Mouse (Mus musculus) midbrain, embryonic 13.5 days (tissue): ENCODE results near the gene Gm3238. TPM values are rescaled to one million over a fixed set of nuclear protein-coding genes. Genes with fewer than 3 reads are reported as not detected.
"Not testable (repeated sequence)": the region's sequence is repeated elsewhere in the genome, so short reads cannot be mapped to it uniquely, and the experiment has no call there.

Experiments
- ATAC-seq: fragments of 200-750 bp; cut with Nextera tagmentation; 2 replicates; pipeline ENCODE4 v1.8.0; 2017; ENCODE audit warnings: mild to moderate bottlenecking, moderate TSS enrichment, moderate library complexity
- H3K27ac ChIP-seq: fragments of 300-500 bp; sonication (generic); 2 replicates; pipeline ENCODE4 v1.5.1; 2015; ENCODE audit warnings: inconsistent platforms, mild to moderate bottlenecking, moderate library complexity
- H3K27me3 ChIP-seq: fragments of 300-500 bp; sonication (generic); 2 replicates; pipeline ENCODE4 v1.6.1; 2015; ENCODE audit warnings: mild to moderate bottlenecking, inconsistent platforms
- H3K36me3 ChIP-seq: fragments of 300-500 bp; sonication (generic); 2 replicates; pipeline ENCODE4 v1.6.1; 2015; ENCODE audit warnings: mild to moderate bottlenecking, inconsistent platforms
- H3K4me1 ChIP-seq: fragments of 300-500 bp; sonication (generic); replicated peaks from 2 replicates; pipeline ENCODE4 v1.6.1; 2015; ENCODE audit warnings: inconsistent platforms
- H3K4me2 ChIP-seq: fragments of 300-500 bp; sonication (generic); replicated peaks from 2 replicates; pipeline ENCODE4 v1.6.1; 2015; ENCODE audit warnings: moderate library complexity, mild to moderate bottlenecking, inconsistent platforms
- H3K4me3 ChIP-seq: fragments of 300-500 bp; sonication (generic); replicated peaks from 2 replicates; pipeline ENCODE4 v1.5.1; 2015; ENCODE audit warnings: mild to moderate bottlenecking, inconsistent platforms
- H3K9ac ChIP-seq: fragments of 300-500 bp; sonication (generic); replicated peaks from 2 replicates; pipeline ENCODE4 v1.6.1; 2015; ENCODE audit warnings: mild to moderate bottlenecking, inconsistent platforms
- H3K9me3 ChIP-seq: fragments of 300-500 bp; sonication (generic); 2 replicates; pipeline ENCODE4 v1.6.1; 2016; ENCODE audit warnings: mild to moderate bottlenecking, inconsistent platforms
- WGBS: fragments of 180-500 bp; shearing (Covaris S2); methylation state at CpG from one replicate; pipeline ENCODE4 v1.1.7; 2015; 5-methylcytosine and 5-hydroxymethylcytosine counted together
- polyA plus RNA-seq: library from polyadenylated mRNA; unstranded; fragments of >200 nt; fragmentation: Nextera tagmentation; extraction: Ambion mirVana; gene quantifications from 2 replicates; pipeline ENCODE4 v1.2.1, GENCODE M21; 2015

Gm3238 gene
- polyA plus RNA-seq, result not detected in 2 replicates

GRCm38 (mm10) chr10:77771225-77771624 is at the start of gene Gm3238:
TSS of gene Gm3238 (minus strand) at chr10:77771325.
- H3K9me3 ChIP-seq, H3K27ac ChIP-seq, ATAC-seq, H3K36me3 ChIP-seq, H3K4me1 ChIP-seq, H3K4me2 ChIP-seq, H3K4me3 ChIP-seq, H3K27me3 ChIP-seq, H3K9ac ChIP-seq: not testable (repeated sequence)
- whole genome bisulfite sequencing, result 70% methylated on average over 1 of the region's 1 CpGs

- Histone ChIP-seq H3K4me1 (no peaks in the 10 kb centered on the region), H3K9ac (no peak overlapping the region), H3K27me3 (no peaks in the 10 kb centered on the region), H3K9me3 (0 out of 2 replicates have a peak, but pooled peaks cover 3% of the 10 kb centered on the region), H3K36me3 (no peaks in the 10 kb centered on the region), H3K27ac (no peak overlapping the region), H3K4me2 (no peak overlapping the region), H3K4me3 (no peak overlapping the region)
- WGBS, result 28% methylated on average over 4 of the region's 4 CpGs
- no peak for ATAC-seq
Measured at GRCm38 (mm10) chr10:77819203-77819602, 48.1 kb upstream of the Gm3238 start.

GRCm38 (mm10) chr10:77818523-77818922 is 47.4 kb upstream of the Gm3238 start:
- H3K4me2 ChIP-seq, result no peak overlapping the region
- H3K9me3 ChIP-seq, result no peaks in the 10 kb centered on the region
- no peaks in the 10 kb centered on the region for H3K36me3 ChIP-seq
- H3K4me3 ChIP-seq, result no peak overlapping the region
- WGBS, result 96% methylated on average over 4 of the region's 4 CpGs
- H3K9ac ChIP-seq, result no peak overlapping the region
- H3K27me3 ChIP-seq, result no peaks in the 10 kb centered on the region
- H3K4me1 ChIP-seq, result no peaks in the 10 kb centered on the region
- peak; percentile 60 for ATAC-seq
- H3K27ac ChIP-seq, result no peak overlapping the region

- H3K27ac ChIP-seq, result no peak overlapping the region
- H3K36me3 ChIP-seq, result no peaks in the 10 kb centered on the region
- ATAC-seq, result no peak
- 39% methylated on average over 5 of the region's 5 CpGs for WGBS
- no peaks in the 10 kb centered on the region for H3K27me3 ChIP-seq
- H3K9me3 ChIP-seq, result no peaks in the 10 kb centered on the region
- H3K4me1 ChIP-seq, result no peaks in the 10 kb centered on the region
- H3K9ac ChIP-seq, result no peak overlapping the region
- H3K4me2 ChIP-seq, result no peak overlapping the region
- no peak overlapping the region for H3K4me3 ChIP-seq
Measured at GRCm38 (mm10) chr10:77815514-77815913, 44.4 kb upstream of the Gm3238 start.

GRCm38 (mm10) chr10:77814382-77814781 is 43.3 kb upstream of the Gm3238 start, which contains the start of gene Gm2696:
TSS of gene Gm2696 (plus strand) at chr10:77814682.
- Histone ChIP-seq H3K36me3 (no peaks in the 10 kb centered on the region), H3K9me3 (no peaks in the 10 kb centered on the region), H3K4me2 (no peak within 1 kb of the TSS), H3K9ac (no peak within 1 kb of the TSS), H3K27ac (no peak within 1 kb of the TSS), H3K4me1 (no peaks in the 10 kb centered on the region), H3K27me3 (no peaks in the 10 kb centered on the region), H3K4me3 (no peak within 1 kb of the TSS)
- WGBS, result 64% methylated on average over 4 of the region's 4 CpGs
- ATAC-seq, result no peak

GRCm38 (mm10) chr10:77811743-77812142 is 40.6 kb upstream of the Gm3238 start, which contains the start of gene Gm9507:
TSS of gene Gm9507 (minus strand) at chr10:77811843.
- no peak within 1 kb of the TSS for H3K27ac ChIP-seq
- no peaks in the 10 kb centered on the region for H3K27me3 ChIP-seq
- 71% methylated on average over 5 of the region's 5 CpGs for WGBS
- no peak within 1 kb of the TSS for H3K4me3 ChIP-seq
- no peaks in the 10 kb centered on the region for H3K4me1 ChIP-seq
- no peak within 1 kb of the TSS for H3K4me2 ChIP-seq
- peaks cover 5% of the 10 kb centered on the region; the same call in 1 of the 2 replicates for H3K9me3 ChIP-seq
- H3K9ac ChIP-seq, result no peak within 1 kb of the TSS
- no peak for ATAC-seq
- no peaks in the 10 kb centered on the region for H3K36me3 ChIP-seq

GRCm38 (mm10) chr10:77804095-77804494 is 33.0 kb upstream of the Gm3238 start:
- H3K9ac ChIP-seq, result no peak overlapping the region
- peaks cover 3% of the 10 kb centered on the region; the same call in 1 of the 2 replicates for H3K4me1 ChIP-seq
- no peak for ATAC-seq
- peaks cover 5% of the 10 kb centered on the region; the same call in 1 of the 2 replicates for H3K9me3 ChIP-seq
- H3K4me3 ChIP-seq, result no peak overlapping the region
- H3K36me3 ChIP-seq, result no peaks in the 10 kb centered on the region
- WGBS, result 87% methylated on average over 3 of the region's 3 CpGs
- H3K27ac ChIP-seq, result no peak overlapping the region
- H3K4me2 ChIP-seq, result no peak overlapping the region
- H3K27me3 ChIP-seq, result no peaks in the 10 kb centered on the region

- ATAC-seq, result no peak
- H3K9me3 ChIP-seq, result no peaks in the 10 kb centered on the region
- H3K4me3 ChIP-seq, result no peak within 1 kb of the TSS
- H3K9ac ChIP-seq, result no peak within 1 kb of the TSS
- H3K4me2 ChIP-seq, result no peak within 1 kb of the TSS
- H3K27ac ChIP-seq, result peak within 1 kb of the TSS; percentile 73
- no peaks in the 10 kb centered on the region for H3K36me3 ChIP-seq
- WGBS, result 68% methylated on average over 8 of the region's 8 CpGs
- peaks cover 16% of the 10 kb centered on the region for H3K4me1 ChIP-seq
- H3K27me3 ChIP-seq, result no peaks in the 10 kb centered on the region
Measured at GRCm38 (mm10) chr10:77798921-77799508, 27.9 kb upstream of the Gm3238 start, which contains the start of gene Gm19668. TSS of gene Gm19668 (minus strand) at chr10:77799133.

- peak overlapping the region; percentile 73 for H3K27ac ChIP-seq
- WGBS, result 37% methylated on average over 3 of the region's 3 CpGs
- not testable (repeated sequence) for H3K4me2 ChIP-seq, H3K27me3 ChIP-seq, H3K36me3 ChIP-seq, H3K9ac ChIP-seq, H3K4me3 ChIP-seq, H3K9me3 ChIP-seq
- peaks cover 16% of the 10 kb centered on the region for H3K4me1 ChIP-seq
- ATAC-seq, result 0 out of 2 replicates have a peak, but pooled peaks have one; percentile 43
Measured at GRCm38 (mm10) chr10:77798164-77798920, 27.2 kb upstream of the Gm3238 start.

GRCm38 (mm10) chr10:77797677-77798076 is 26.6 kb upstream of the Gm3238 start:
- ATAC-seq, result no peak
- Histone ChIP-seq H3K4me2 (no peak overlapping the region), H3K36me3 (no peaks in the 10 kb centered on the region), H3K4me3 (no peak overlapping the region), H3K9me3 (no peaks in the 10 kb centered on the region), H3K27me3 (no peaks in the 10 kb centered on the region), H3K4me1 (peaks cover 16% of the 10 kb centered on the region), H3K9ac (no peak overlapping the region; the same call in 1 of the 2 replicates), H3K27ac (peak overlapping the region; percentile 73)
- 12% methylated on average over 3 of the region's 3 CpGs for WGBS

- no peaks in the 10 kb centered on the region for H3K36me3 ChIP-seq
- no peaks in the 10 kb centered on the region for H3K27me3 ChIP-seq
- H3K4me3 ChIP-seq, result no peak within 1 kb of the TSS
- peak within 1 kb of the TSS; percentile 58; the same call in 1 of the 2 replicates for H3K27ac ChIP-seq
- ATAC-seq, result no peak
- WGBS, result 52% methylated on average over 2 of the region's 2 CpGs
- no peak within 1 kb of the TSS for H3K9ac ChIP-seq
- H3K9me3 ChIP-seq, result no peaks in the 10 kb centered on the region
- peaks cover 16% of the 10 kb centered on the region for H3K4me1 ChIP-seq
- H3K4me2 ChIP-seq, result no peak within 1 kb of the TSS
Measured at GRCm38 (mm10) chr10:77794976-77795375, 23.9 kb upstream of the Gm3238 start, which contains the start of gene Gm9639. TSS of gene Gm9639 (minus strand) at chr10:77795076.

GRCm38 (mm10) chr10:77788621-77789020 is 17.5 kb upstream of the Gm3238 start:
- Histone ChIP-seq H3K4me2 (no peak overlapping the region), H3K27me3 (no peaks in the 10 kb centered on the region), H3K27ac (no peak overlapping the region), H3K9ac (no peak overlapping the region), H3K36me3 (no peaks in the 10 kb centered on the region), H3K9me3 (no peaks in the 10 kb centered on the region), H3K4me3 (no peak overlapping the region), H3K4me1 (no peaks in the 10 kb centered on the region)
- no peak for ATAC-seq
- WGBS, result 84% methylated on average over 2 of the region's 2 CpGs
